Mouse (Mus musculus) adrenal gland, adult (tissue): ENCODE results near the gene Map1lc3a.

Experiments used
- DNase-seq, 2 experiments: peaks; one replicate each; pipeline ENCODE4 v3.0.0; 2022 to 2023; ENCODE audit warnings: low spot score in 1 of 2; ENCODE audit not compliant: inconsistent age in 2 of 2

Map1lc3a gene

GRCm38 (mm10) chr2:155276195-155276594 lies at the start of gene Map1lc3a:
Map1lc3a (plus strand) TSS chr2:155276297.
- peak; percentile 97 to 99 for DNase-seq

- peak in 1 of 2 experiments; percentile 60 for DNase-seq
Observed at GRCm38 (mm10) chr2:155235746-155236361, 40.2 kb upstream of the Map1lc3a start.

GRCm38 (mm10) chr2:155236362-155236992 lies 39.6 kb upstream of the Map1lc3a start, which contains the start of gene Dynlrb1:
Dynlrb1 (plus strand) TSS chr2:155236533.
- peak; percentile 98 to 100 for DNase-seq

- DNase-seq = peak; percentile 23 to 65
Observed at GRCm38 (mm10) chr2:155237276-155237675, 38.8 kb upstream of the Map1lc3a start.

- peak; percentile 87 to 92 for DNase-seq
Observed at GRCm38 (mm10) chr2:155240915-155241314, 35.2 kb upstream of the Map1lc3a start.

- peak; percentile 50 to 84 for DNase-seq
Observed at GRCm38 (mm10) chr2:155242296-155242855, 33.7 kb upstream of the Map1lc3a start.

GRCm38 (mm10) chr2:155246231-155246630 lies 29.9 kb upstream of the Map1lc3a start:
- DNase-seq = peak in 1 of 2 experiments; percentile 39

- DNase-seq = peak in 1 of 2 experiments; percentile 29
Observed at GRCm38 (mm10) chr2:155248206-155248605, 27.9 kb upstream of the Map1lc3a start.

GRCm38 (mm10) chr2:155248718-155249117 lies 27.4 kb upstream of the Map1lc3a start:
- DNase-seq = peak in 1 of 2 experiments; percentile 25

GRCm38 (mm10) chr2:155249588-155249987 lies 26.5 kb upstream of the Map1lc3a start:
- DNase-seq = no peak

- DNase-seq = no peak
Observed at GRCm38 (mm10) chr2:155265526-155265925, 10.6 kb upstream of the Map1lc3a start.

- DNase-seq = no peak
Observed at GRCm38 (mm10) chr2:155266896-155267295, 9.2 kb upstream of the Map1lc3a start.

- peak in 1 of 2 experiments; percentile 50 for DNase-seq
Observed at GRCm38 (mm10) chr2:155271957-155272356, 4.1 kb upstream of the Map1lc3a start.

- peak in 1 of 2 experiments; percentile 35 for DNase-seq
Observed at GRCm38 (mm10) chr2:155272396-155273170, 3.5 kb upstream of the Map1lc3a start.

- DNase-seq = no peak
Observed at GRCm38 (mm10) chr2:155273603-155274002, 2.5 kb upstream of the Map1lc3a start.

- peak; percentile 86 to 95 for DNase-seq
Observed at GRCm38 (mm10) chr2:155276621-155277175, 601 bp downstream of the Map1lc3a start.

- peak in 1 of 2 experiments; percentile 49 for DNase-seq
Observed at GRCm38 (mm10) chr2:155277721-155278120, 1.6 kb downstream of the Map1lc3a start.

GRCm38 (mm10) chr2:155278361-155278760 lies 2.3 kb downstream of the Map1lc3a start:
- DNase-seq = peak; percentile 91 to 97

GRCm38 (mm10) chr2:155279163-155279562 lies 3.1 kb downstream of the Map1lc3a start:
- DNase-seq = peak in 1 of 2 experiments; percentile 65

- DNase-seq = no peak
Observed at GRCm38 (mm10) chr2:155280116-155280515, 4.0 kb downstream of the Map1lc3a start.

GRCm38 (mm10) chr2:155283793-155284192 lies 7.7 kb downstream of the Map1lc3a start:
- DNase-seq = no peak
